Mouse (Mus musculus): ENCODE results near the gene Il6st.

Il6st gene

DNA sequence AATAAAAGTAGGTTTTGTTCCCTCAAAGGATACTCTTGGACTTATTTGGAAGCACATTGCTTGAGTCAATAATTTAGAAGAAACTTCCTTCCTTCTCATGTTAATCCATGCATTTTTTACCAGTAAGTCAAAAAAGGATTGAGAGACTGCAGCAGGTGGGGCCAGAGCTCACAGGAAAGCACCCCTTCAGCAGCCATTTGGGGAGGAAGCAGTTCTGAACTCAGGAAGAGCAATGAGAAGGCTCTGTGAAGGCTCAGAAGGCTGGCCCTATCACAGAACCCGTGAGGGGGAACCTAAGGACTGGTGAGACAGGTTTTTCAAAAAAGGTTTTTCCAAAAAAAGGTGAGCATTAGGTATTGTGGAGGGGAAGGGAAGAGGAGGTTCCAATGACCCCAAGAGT, 50.7 kb downstream of the Il6st start:
- no peak for DNase-seq (ENCODE audit: inconsistent age in 2 of 2, low spot score in 1 of 2)

DNA sequence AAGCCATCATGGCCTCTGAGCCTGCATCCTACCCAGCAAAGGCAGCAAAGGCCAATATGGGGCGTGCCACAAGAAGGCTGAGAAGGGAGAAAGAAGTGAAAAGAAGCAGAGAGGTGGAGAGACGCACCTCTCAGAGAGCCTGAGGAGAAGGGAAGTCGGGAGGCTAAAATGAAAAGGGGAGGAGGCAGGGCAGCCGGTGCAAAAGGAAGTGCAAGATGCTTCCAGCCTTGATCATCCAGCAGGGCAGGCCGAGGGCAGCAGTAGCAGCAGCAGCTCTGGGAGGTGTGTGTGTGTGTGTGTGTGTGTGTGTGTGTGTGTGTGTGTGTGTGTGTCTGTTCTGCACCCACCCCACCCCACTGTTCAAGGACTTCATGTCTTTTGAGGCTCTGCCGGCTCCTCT, 58.4 kb downstream of the Il6st start:
- no peak for DNase-seq (ENCODE audit: inconsistent age in 2 of 2, low spot score in 1 of 2)

DNA sequence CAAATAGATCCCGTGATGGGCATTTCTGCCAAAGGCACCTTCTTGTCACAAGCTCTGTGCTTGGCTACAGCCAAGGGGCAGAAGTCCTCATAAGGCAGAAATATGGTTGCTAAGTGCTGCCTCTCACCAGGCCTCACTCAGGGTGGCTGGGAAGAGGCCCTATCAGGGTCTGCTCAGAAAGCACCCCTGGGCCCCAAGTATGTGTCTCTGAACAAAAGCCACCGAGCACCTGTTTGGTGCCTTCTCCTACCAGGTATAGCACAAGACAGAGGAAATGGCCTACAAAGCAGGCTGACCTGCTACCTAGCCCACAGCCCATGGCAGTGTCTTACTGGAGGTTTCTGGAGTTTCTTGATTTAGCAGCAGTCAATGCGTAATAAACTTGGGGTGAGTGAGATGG, 59.0 kb downstream of the Il6st start:
- DNase-seq (ENCODE audit: inconsistent age in 2 of 2, low spot score in 1 of 2) = no peak

DNA sequence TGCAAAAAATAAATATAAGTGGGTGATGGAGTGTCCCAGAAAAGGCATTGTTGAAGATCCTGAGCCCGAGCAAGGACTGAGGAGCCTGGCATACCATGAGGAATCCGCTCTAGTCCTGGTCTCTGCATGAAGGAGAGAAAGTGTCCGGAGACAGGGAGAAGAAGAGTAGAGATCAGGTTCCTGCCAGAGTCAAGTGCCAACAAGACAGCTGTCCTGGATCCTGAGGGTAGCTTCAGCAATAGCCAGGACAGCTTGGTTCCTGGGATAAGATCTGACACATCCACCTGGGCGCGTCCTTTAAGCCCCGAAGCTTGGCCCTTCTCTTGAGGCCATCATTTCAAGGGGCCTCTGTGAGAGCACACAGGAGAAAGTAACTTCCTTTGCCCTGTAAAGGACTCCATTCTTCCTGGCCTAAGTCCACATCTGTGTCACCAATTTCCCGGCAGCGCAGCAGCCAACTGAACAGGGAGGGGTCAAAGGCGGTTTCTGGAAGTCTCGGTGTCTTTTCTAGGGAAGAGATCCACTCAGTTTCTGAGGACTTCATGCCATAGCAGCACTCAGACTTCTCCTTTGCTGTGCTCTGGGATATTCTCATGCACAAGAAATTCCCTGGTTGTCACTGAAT, 59.6 kb downstream of the Il6st start:
- DNase-seq (ENCODE audit: inconsistent age in 2 of 2, low spot score in 1 of 2) = no peak

DNA sequence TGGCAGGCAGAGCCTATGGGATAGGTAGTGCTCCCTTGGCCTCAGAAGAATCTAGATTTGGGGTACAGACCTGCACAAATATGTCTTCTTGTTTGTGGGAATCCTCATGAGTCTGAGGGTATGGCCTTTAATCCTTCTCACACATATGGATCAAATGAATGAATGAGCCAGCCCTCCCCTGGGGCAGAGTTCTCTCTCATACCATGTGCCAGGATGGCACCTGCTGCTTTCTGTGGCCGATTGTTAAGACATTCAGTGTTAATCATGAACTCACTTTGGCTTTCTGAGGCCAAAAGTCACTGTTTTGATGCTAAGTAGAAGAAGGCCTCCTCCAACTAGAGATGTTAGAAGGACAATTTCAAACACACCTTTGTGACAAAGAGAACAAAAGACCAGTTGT, 63.3 kb downstream of the Il6st start:
- no peak for DNase-seq (ENCODE audit: inconsistent age in 2 of 2, low spot score in 1 of 2)

DNA sequence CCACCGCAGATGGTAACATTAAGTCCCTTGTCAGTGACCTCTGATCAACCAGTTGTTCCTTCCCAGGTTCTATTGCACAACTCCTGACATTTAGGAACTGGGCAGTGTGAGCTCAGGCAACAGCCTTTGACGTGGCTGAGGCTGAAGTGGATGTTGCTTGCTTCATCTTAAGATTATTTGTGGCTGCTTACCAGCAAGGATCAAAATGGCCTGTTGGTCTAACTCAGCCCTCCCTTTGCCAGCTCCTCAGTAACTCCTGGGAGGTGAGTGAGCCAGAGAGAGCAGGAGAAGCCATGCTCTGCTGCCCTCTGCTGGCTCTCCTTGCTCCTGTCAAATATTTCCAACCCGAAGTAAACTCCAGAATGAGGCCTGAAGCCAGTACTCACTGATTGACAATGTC, 66.0 kb downstream of the Il6st start:
- peak; percentile 84 to 94 for DNase-seq (ENCODE audit: inconsistent age in 2 of 2, low spot score in 1 of 2)

DNA sequence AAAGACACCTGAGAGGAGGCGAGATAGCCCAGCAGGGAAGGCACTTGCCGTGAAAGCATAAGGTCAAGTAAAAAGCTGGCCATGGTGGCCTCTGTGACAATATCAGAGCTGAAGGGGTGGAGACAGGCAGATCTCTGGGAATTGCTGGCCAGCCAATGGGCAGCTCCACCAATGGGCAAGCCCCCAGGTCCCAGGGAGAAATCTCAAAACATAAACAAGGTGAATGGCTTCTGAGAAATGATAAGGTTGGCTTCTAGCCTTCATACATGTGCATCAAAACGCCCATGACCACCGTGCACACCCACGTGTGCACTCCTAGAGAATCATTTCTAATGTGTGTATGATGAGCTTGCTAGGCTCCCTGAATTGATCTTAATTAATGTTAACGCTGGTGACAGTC, 68.4 kb downstream of the Il6st start:
- peak in 1 of 2 experiments; percentile 28 for DNase-seq (ENCODE audit: inconsistent age in 2 of 2, low spot score in 1 of 2)

DNA sequence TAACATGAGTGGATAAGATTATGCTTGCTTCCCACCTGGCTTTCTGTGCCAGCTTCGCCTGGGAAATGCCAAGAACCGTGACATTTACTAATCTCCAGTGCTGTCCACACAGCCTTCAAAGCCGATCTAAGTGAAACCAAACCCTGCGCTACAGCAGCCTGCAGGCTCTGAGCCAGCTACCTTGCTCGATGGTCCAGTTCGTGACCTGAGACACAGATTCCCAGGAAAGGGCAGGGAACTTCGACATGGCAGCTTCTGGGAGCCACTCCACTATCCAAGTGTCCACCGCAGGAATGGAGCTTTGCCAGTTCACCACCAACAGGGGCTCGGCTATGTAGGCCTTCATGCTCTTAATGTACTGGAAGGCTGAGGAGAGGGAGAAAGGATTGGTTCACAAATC, 69.7 kb downstream of the Il6st start:
- peak; percentile 78 to 89 for DNase-seq (ENCODE audit: inconsistent age in 2 of 2, low spot score in 1 of 2)

DNA sequence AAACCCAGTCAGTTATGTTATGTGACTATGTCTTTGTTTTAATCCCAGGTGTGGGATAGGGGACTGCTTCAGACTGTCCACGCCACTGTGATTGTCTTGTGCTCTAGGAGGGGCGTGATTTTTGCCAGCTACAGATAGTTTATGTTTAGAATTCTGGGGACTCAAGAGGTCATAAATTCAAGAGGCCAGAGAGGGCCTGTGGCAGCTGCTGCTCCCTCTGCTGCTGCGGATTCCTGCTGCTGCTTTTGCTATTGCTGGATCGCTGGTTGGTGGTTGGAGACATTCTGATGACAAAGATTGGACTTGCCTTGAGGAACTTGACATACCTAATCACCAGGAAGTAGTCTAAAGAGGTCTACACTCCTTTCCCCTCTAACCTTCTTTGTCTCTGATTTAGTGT, 72.7 kb downstream of the Il6st start:
- DNase-seq (ENCODE audit: inconsistent age in 2 of 2, low spot score in 1 of 2) = no peak

DNA sequence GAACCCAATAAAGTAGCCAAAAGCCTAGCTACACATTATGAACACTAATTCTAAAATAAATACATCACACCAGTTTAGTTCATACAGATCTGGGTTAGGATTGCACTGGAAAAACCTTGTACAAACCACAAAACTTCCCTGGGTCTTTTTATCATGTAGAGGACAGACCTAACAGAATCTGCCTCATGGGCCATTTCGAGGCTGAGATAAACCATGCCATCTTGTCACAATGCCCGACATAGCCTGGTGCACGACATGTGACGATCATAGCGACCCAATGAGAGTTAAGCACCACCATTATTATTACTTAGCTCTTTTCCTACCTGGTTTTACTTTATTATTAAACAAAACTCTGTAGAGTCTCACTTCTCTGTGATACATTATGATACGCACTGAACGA, 73.2 kb downstream of the Il6st start:
- DNase-seq (ENCODE audit: inconsistent age in 2 of 2, low spot score in 1 of 2) = no peak

DNA sequence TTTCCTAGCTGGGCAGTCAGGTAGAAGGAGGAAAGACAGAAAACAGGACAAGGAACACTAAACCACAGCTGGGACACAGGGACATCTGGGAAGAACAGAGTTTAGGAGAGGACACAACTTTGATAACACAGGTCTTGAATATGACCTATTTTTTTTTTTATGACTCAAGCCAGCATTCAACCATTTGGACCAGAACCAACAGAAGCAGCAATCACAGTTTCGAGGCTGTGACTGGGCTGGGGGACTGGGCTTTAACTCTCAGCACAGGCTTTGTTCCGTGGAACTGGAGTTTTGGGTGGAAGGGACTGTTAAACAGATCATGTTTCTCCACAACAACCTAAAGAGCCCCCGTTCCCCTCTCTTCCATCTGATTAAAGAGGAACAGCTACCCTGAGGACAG, 76.7 kb downstream of the Il6st start:
- peak in 1 of 2 experiments; percentile 75 for DNase-seq (ENCODE audit: inconsistent age in 2 of 2, low spot score in 1 of 2)

DNA sequence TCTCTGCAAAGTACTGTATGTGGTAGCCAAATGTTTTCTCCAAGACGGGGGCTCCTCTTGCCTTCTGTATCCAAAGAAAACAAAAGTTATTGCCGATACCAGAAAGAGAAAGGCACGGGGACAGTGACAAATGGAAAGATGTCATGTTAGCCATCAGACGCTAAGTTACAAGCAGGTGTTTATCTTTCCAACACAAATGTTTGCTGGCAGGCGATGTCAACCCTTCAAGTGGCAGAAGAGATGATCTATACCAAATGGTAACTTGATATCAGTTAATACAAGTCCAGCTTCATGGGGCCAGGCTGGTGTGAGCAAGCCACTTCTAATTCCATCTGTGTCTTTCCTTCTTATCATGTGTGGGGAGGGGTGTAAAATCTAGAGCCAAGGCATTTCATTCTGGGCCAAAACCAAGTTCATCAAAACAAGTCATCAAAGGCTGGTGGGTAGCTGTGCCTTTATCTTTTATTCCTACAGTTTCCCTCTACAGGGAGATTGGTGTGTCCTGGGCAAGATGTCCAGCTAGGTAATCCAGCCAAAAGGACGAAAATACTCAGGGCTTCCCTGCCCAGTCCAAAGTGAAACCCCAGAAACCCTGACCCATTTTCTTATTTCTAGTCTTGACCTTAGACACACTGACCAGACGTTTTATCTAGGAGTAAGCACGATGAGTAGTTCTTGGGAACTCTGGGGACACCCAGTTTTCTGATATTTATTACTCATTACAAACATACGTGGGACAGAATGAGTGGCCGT, 77.5 kb downstream of the Il6st start:
- peak in 1 of 2 experiments; percentile 68 for DNase-seq (ENCODE audit: inconsistent age in 2 of 2, low spot score in 1 of 2)

DNA sequence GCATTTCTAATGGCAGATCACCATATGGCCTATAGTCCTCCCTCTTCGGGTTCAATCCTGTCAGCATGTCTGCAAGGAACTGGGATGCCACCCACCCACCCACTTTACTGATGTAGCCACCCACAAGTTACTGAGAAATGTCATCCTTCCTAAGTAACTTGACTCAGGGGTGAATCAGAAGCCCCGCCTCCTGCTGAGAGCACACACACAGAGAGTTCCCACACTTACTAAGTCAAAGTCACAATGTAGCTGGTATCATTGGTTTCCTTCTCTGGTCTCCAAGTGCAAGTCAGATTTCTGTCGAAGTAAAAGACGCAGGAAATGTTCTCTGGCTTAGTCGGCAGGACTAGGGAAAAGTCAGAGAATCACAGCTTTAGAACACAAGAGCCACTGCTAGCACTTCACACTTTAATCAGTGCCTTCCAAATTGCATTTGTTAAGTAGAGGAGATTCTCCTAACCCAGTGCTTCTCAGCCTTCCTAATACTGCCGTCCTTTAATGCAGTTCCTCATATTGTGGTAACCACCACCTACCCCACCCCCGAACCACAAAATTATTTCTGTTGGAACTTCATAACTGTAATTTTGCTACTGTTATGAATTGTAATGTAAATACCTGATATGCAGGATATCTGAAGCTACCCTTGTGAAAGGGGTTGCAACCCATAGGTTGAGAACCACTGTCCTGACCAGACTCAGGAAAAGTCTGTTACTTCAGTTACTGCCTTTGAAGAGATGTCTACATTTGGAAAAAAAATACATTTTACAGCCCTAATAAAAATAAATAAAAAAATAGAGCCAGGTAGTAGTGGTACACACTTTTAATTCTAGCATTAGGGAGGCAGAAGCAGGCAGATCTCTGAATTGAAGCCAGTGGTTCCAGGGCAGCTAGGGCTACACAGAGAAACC, 88.0 kb downstream of the Il6st start:
- DNase-seq (ENCODE audit: inconsistent age in 2 of 2, low spot score in 1 of 2) = no peak

DNA sequence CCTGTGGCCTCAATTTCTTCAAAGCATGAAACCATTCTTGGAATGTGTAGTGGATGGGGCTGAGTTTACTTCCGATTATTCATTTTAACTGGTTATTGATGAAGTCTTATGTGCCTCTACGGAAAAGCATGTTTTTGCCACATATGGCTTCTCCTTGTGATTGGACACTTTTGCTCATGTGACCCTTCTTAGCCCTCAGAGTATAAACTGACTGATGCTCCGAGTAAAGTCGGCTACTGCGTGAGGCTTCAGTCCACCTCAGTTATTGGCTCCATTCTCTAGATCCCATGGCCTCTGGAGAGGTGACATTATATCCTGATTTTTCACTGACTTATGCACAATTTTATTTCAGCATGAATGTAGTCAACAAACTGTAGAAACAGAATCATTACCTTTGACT, 89.4 kb downstream of the Il6st start:
- no peak for DNase-seq (ENCODE audit: inconsistent age in 2 of 2, low spot score in 1 of 2)

DNA sequence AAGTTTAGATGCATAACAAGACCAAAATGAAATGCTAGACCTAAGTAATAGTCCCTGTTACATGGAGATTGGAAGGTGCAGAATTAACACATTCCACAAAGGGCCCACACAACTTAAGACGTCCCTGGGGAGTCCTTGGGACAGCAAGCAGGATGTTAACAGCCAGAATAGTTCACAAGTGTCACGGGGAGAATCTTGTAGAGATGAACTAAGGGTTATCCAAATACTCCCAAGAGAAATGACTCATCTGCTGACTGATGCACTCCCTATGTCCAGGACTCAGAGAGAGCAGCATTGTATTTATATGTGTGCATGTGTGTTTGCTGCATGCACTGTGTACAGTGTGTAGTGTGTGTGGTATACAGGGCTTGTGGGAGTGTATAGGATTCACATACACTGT, 92.6 kb downstream of the Il6st start:
- DNase-seq (ENCODE audit: inconsistent age in 2 of 2, low spot score in 1 of 2) = peak in 1 of 2 experiments; percentile 54

Data from adrenal gland, adult (tissue).